Mouse (Mus musculus) heart, embryonic 12.5 days (tissue): ENCODE results near the gene Stap2. TPM values are rescaled to one million over a fixed set of nuclear protein-coding genes. Genes with fewer than 3 reads are reported as not detected.

Source experiments
- polyA plus RNA-seq: library from polyadenylated mRNA; unstranded; fragments of >200 nt; fragmentation: Nextera tagmentation; extraction: Ambion mirVana; gene quantifications from 2 replicates; pipeline ENCODE4 v1.2.1, GENCODE M21; 2016

Gene Stap2
- polyA plus RNA-seq, 1 experiment from 2014 or later, result 10.2 TPM

Other genes with a start within 250 kb of the Stap2 start
- 6.3 and 7.4 TPM in 2 replicates for gene Zfp119a, start 126.7 kb downstream of the Stap2 start, polyA plus RNA-seq
- 7.3 and 8.0 TPM in 2 replicates for gene Zfp959, start 113.5 kb downstream of the Stap2 start, polyA plus RNA-seq
- 3.1 and 4.3 TPM in 2 replicates for gene Zfp119b, start 56.1 kb downstream of the Stap2 start, polyA plus RNA-seq
- gene Ebi3, start 52.9 kb downstream of the Stap2 start, polyA plus RNA-seq, result 0.40 TPM in 1 of 2 replicates, not detected in the other
- 17.4 and 17.5 TPM in 2 replicates for gene Yju2, start 46.5 kb downstream of the Stap2 start, polyA plus RNA-seq
- gene Shd, start 35.1 kb downstream of the Stap2 start, polyA plus RNA-seq, result 7.2 and 9.2 TPM in 2 replicates
- 5.2 and 5.6 TPM in 2 replicates for gene Fsd1, start 19.1 kb downstream of the Stap2 start, polyA plus RNA-seq
- gene Mpnd, start 127 bp upstream of the Stap2 start, polyA plus RNA-seq, result 75.4 and 78.7 TPM in 2 replicates
- 93.2 and 96.6 TPM in 2 replicates for gene Sh3gl1, start 31.1 kb upstream of the Stap2 start, polyA plus RNA-seq
- 22.0 and 22.6 TPM in 2 replicates for gene Chaf1a, start 34.9 kb upstream of the Stap2 start, polyA plus RNA-seq
- 35.5 and 39.8 TPM in 2 replicates for gene Ubxn6, start 69.4 kb upstream of the Stap2 start, polyA plus RNA-seq
- gene Hdgfl2, start 74.0 kb upstream of the Stap2 start, polyA plus RNA-seq, result 93.1 and 95.1 TPM in 2 replicates
- gene Plin4, start 104.2 kb upstream of the Stap2 start, polyA plus RNA-seq, result 0.05 and 0.12 TPM in 2 replicates
- gene Plin5, start 112.0 kb upstream of the Stap2 start, polyA plus RNA-seq, result 0.09 and 0.17 TPM in 2 replicates
- 0.18 TPM in 1 of 2 replicates, not detected in the other for gene Lrg1, start 116.4 kb upstream of the Stap2 start, polyA plus RNA-seq
- gene Sema6b, start 134.8 kb upstream of the Stap2 start, polyA plus RNA-seq, result 0.44 and 0.57 TPM in 2 replicates
- 4.8 and 5.0 TPM in 2 replicates for gene Tnfaip8l1, start 156.9 kb upstream of the Stap2 start, polyA plus RNA-seq
- 72.9 and 73.2 TPM in 2 replicates for gene Mydgf, start 178.3 kb upstream of the Stap2 start, polyA plus RNA-seq
- gene Dpp9, start 213.3 kb upstream of the Stap2 start, polyA plus RNA-seq, result 27.8 and 28.4 TPM in 2 replicates